Mouse (Mus musculus) naive thymus-derived CD4-positive, alpha-beta T cell, adult 2 months (primary cell): Measurements from ENCODE around the gene Cacng1.
A peak's percentile ranks its signal among the peaks of the same experiment; 100 is the strongest.

Experiments
- DNase-seq: peaks from one replicate; pipeline ENCODE4 v3.0.0-alpha.2; 2011; ENCODE audit warnings: low read depth

Gene Cacng1

GRCm38 (mm10) chr11:107716332-107716938 is at the start of gene Cacng1:
Cacng1 (minus strand) TSS chr11:107716522.
- no peak for DNase-seq

GRCm38 (mm10) chr11:107762688-107763460 is 46.6 kb upstream of the Cacng1 start:
- DNase-seq = no peak

- no peak for DNase-seq
Measured at GRCm38 (mm10) chr11:107761790-107762500, 45.6 kb upstream of the Cacng1 start.

GRCm38 (mm10) chr11:107760001-107760400 is 43.7 kb upstream of the Cacng1 start:
- no peak for DNase-seq

- DNase-seq = no peak
Measured at GRCm38 (mm10) chr11:107759516-107759915, 43.2 kb upstream of the Cacng1 start.

- DNase-seq = no peak
Measured at GRCm38 (mm10) chr11:107749114-107749513, 32.8 kb upstream of the Cacng1 start.

- DNase-seq = no peak
Measured at GRCm38 (mm10) chr11:107748243-107749035, 32.1 kb upstream of the Cacng1 start.

GRCm38 (mm10) chr11:107743100-107743499 is 26.8 kb upstream of the Cacng1 start:
- no peak for DNase-seq

GRCm38 (mm10) chr11:107738418-107739099 is 22.2 kb upstream of the Cacng1 start:
- DNase-seq = peak; percentile 3

GRCm38 (mm10) chr11:107737886-107738285 is 21.6 kb upstream of the Cacng1 start:
- DNase-seq = no peak

GRCm38 (mm10) chr11:107734133-107734532 is 17.8 kb upstream of the Cacng1 start:
- DNase-seq = no peak

GRCm38 (mm10) chr11:107731498-107731897 is 15.2 kb upstream of the Cacng1 start:
- no peak for DNase-seq

- no peak for DNase-seq
Measured at GRCm38 (mm10) chr11:107730940-107731339, 14.6 kb upstream of the Cacng1 start.

- DNase-seq = no peak
Measured at GRCm38 (mm10) chr11:107729141-107729540, 12.8 kb upstream of the Cacng1 start.

GRCm38 (mm10) chr11:107728073-107728863 is 11.9 kb upstream of the Cacng1 start:
- no peak for DNase-seq

GRCm38 (mm10) chr11:107724603-107725002 is 8.3 kb upstream of the Cacng1 start:
- DNase-seq = no peak

- no peak for DNase-seq
Measured at GRCm38 (mm10) chr11:107721057-107721456, 4.7 kb upstream of the Cacng1 start.

GRCm38 (mm10) chr11:107720264-107721021 is 4.1 kb upstream of the Cacng1 start:
- no peak for DNase-seq

GRCm38 (mm10) chr11:107714368-107714767 is 2.0 kb downstream of the Cacng1 start:
- no peak for DNase-seq

- DNase-seq = no peak
Measured at GRCm38 (mm10) chr11:107710379-107710778, 5.9 kb downstream of the Cacng1 start.
